Mouse (Mus musculus): ENCODE results near the gene Ttc9. TPM values are rescaled to one million over a fixed set of nuclear protein-coding genes. Genes with fewer than 3 reads are reported as not detected.

Ttc9 gene
- polyA plus RNA-seq, 1 experiment from 2014 or later, result not detected

DNA sequence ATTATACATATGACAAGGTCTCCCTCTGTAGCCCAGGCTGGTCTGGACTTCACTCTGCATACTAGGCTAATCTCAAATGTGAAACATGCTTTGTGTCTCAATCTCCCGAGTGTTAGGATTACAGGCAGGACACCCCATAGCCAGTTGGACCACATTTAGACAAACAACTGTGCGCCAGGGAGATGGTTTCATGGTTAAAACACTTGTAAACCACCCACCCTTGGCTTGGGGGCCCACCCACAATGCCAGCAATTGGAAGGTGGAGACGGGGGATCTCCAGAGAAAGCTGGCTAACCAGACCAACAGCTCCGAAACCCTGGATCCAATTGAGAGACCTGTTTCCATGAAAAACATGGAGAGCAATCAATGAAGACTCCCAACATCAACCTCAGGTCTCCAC, 3.0 kb upstream of the Ttc9 start:
- H3K4me1 ChIP-seq (ENCODE audit: insufficient read depth), result peaks cover 5% of the 10 kb centered on the region; the same call in 1 of the 2 replicates
- no peak for TF ChIP-seq CTCF (IDR thresholded peaks at IDR 0.05; ENCODE audit: low read depth)
- TF ChIP-seq EP300 (IDR thresholded peaks at IDR 0.05; ENCODE audit: low read depth), result no peak
- no peak for ATAC-seq
- H3K27me3 ChIP-seq (ENCODE audit: insufficient read depth, low read length), result peaks cover 35% of the 10 kb centered on the region
- H3K4me3 ChIP-seq (ENCODE audit: low read depth, low read length), result no peak overlapping the region
- H3K4me2 ChIP-seq (ENCODE audit: low read depth, low read length), result no peak overlapping the region
- WGBS (ENCODE audit: insufficient replicate concordance), result 70% methylated on average over 4 of the region's 4 CpGs
- H3K9ac ChIP-seq (replicated peaks), result no peak overlapping the region
- no peaks in the 10 kb centered on the region for H3K36me3 ChIP-seq (replicated peaks; ENCODE audit: insufficient read depth, low read length)
- no peak for DNase-seq
- H3K9me3 ChIP-seq (ENCODE audit: low read length), result no peaks in the 10 kb centered on the region
- H3K27ac ChIP-seq (ENCODE audit: low read depth), result no peak overlapping the region

DNA sequence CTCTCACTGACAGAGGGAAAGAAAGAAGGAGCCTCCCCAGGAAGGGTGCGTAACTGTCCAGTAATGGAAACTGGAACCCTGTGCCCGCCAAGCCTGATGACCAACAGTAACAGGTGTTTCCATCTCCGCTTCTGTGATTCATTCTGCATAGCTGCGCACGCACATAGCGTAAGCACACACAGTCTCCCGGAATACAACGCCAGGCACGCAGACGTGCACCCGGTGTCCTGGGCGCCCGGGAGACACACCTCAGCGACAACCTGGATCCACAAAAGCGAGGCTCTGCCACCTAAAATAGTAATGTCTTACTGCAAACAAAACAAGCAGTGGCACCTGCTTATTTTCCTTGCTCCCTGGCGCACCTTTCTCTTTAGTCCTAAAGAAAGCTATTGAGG, 532 bp upstream of the Ttc9 start:
- Histone ChIP-seq H3K9me3 (ENCODE audit: low read length) (no peaks in the 10 kb centered on the region), H3K4me1 (ENCODE audit: insufficient read depth) (peaks cover 5% of the 10 kb centered on the region; the same call in 1 of the 2 replicates), H3K4me2 (ENCODE audit: low read depth, low read length) (peak overlapping the region; percentile 77), H3K4me3 (ENCODE audit: low read depth, low read length) (peak overlapping the region; percentile 46), H3K9ac (replicated peaks) (no peak overlapping the region), H3K27me3 (ENCODE audit: insufficient read depth, low read length) (peaks cover 35% of the 10 kb centered on the region), H3K36me3 (replicated peaks; ENCODE audit: insufficient read depth, low read length) (no peaks in the 10 kb centered on the region), H3K27ac (ENCODE audit: low read depth) (no peak overlapping the region)
- ATAC-seq, result no peak
- TF ChIP-seq EP300 (IDR thresholded peaks at IDR 0.05; ENCODE audit: low read depth) (no peak), CTCF (IDR thresholded peaks at IDR 0.05; ENCODE audit: low read depth) (no peak)
- peak; percentile 14 for DNase-seq
- WGBS (ENCODE audit: insufficient replicate concordance), result 6% methylated on average over 16 of the region's 16 CpGs

DNA sequence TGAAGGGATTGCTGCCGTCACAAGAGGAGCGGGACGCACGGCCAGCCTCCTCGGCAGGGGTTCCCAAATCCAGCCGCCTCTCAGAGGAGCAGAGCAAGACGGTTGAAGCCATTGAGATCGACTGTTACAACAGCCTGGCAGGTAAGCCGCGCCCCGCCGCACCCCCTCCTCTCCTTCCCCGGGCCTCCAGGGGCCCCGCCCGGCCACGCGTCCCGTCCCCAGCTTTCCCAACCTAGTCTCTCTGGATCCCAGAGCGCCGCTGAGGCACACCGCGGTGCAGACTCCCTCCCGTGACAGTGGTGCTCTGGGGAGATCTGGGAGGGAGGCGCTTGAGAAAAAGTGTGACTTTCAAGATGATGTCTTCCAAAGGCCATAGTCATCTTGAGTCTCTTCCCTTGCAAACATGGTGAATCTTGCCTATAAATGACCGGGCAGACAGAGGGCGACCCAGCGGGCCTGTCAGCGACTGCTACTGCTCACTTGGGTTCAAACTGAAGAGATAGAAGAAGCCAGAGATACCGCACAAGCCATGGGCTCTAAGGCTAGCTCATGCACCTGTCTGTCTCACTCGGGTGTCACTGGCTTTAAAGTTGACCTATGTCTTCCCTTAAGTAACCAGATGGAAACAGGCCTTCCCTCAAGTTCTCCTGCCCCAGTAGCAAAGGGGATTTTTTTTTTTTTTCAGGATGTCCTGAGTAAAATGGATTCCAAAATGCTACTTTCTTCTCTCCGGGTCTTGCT, 782 bp downstream of the Ttc9 start:
- no peaks in the 10 kb centered on the region for H3K36me3 ChIP-seq (replicated peaks; ENCODE audit: insufficient read depth, low read length)
- ATAC-seq (no peak), DNase-seq (peak; percentile 15)
- H3K4me2 ChIP-seq (ENCODE audit: low read depth, low read length), result peak overlapping the region; percentile 77
- H3K9me3 ChIP-seq (ENCODE audit: low read length), result no peaks in the 10 kb centered on the region
- H3K4me1 ChIP-seq (ENCODE audit: insufficient read depth), result peaks cover 5% of the 10 kb centered on the region; the same call in 1 of the 2 replicates
- TF ChIP-seq CTCF (IDR thresholded peaks at IDR 0.05; ENCODE audit: low read depth), result no peak
- no peak for TF ChIP-seq EP300 (IDR thresholded peaks at IDR 0.05; ENCODE audit: low read depth)
- 5% methylated on average over 22 of the region's 31 CpGs for WGBS (ENCODE audit: insufficient replicate concordance)
- peak overlapping the region; percentile 46 for H3K4me3 ChIP-seq (ENCODE audit: low read depth, low read length)
- H3K9ac ChIP-seq (replicated peaks), result no peak overlapping the region
- H3K27ac ChIP-seq (ENCODE audit: low read depth), result no peak overlapping the region
- H3K27me3 ChIP-seq (ENCODE audit: insufficient read depth, low read length), result peaks cover 35% of the 10 kb centered on the region

DNA sequence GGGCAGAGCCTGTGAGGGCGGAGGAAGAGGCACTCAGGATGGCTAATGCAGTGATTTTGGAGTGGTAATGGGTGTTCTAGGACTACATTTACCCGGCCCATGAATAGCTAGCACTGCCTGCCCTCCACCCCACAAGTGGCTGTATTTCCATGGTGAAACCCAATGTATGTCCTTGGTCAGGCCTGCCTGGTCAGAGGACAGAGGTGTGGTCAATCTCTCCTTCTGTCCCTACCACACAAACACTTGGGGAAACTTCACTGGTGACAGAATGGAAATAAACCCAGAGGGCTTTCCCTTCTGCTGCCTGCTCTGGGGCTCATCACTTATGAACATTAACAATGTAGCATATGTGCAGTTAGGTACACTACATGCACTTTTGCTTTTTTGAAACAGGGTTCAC, 2.2 kb downstream of the Ttc9 start:
- Histone ChIP-seq H3K9ac (replicated peaks) (no peak overlapping the region), H3K4me1 (ENCODE audit: insufficient read depth) (peaks cover 5% of the 10 kb centered on the region; the same call in 1 of the 2 replicates), H3K9me3 (ENCODE audit: low read length) (no peaks in the 10 kb centered on the region), H3K27me3 (ENCODE audit: insufficient read depth, low read length) (peaks cover 35% of the 10 kb centered on the region), H3K27ac (ENCODE audit: low read depth) (no peak overlapping the region), H3K36me3 (replicated peaks; ENCODE audit: insufficient read depth, low read length) (no peaks in the 10 kb centered on the region), H3K4me3 (ENCODE audit: low read depth, low read length) (no peak overlapping the region), H3K4me2 (ENCODE audit: low read depth, low read length) (no peak overlapping the region)
- DNase-seq, result no peak
- TF ChIP-seq CTCF (IDR thresholded peaks at IDR 0.05; ENCODE audit: low read depth) (no peak), EP300 (IDR thresholded peaks at IDR 0.05; ENCODE audit: low read depth) (no peak)
- WGBS (ENCODE audit: insufficient replicate concordance), result 66% methylated on average over 2 of the region's 2 CpGs
- ATAC-seq, result no peak

DNA sequence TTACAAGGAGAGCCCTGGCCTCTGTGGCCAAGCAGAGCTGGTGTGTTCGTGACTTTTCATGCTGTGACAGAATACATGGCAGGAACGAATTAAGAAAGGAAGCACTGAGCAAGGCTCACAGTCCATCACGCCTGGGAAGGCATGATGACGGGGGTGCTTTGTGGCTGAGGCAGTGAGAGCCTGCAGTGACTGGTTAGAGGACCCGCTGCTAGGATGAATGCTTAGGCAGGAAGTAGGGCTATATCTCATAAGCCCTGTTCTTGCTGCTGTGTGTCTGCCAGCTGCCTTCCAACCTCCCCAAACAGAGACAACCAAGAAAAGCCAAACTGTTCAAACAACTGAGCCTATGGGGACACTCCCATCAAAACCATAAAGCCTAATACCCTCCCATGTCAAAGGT, 9.6 kb downstream of the Ttc9 start:
- H3K9ac ChIP-seq (replicated peaks), result no peak overlapping the region
- H3K9me3 ChIP-seq (ENCODE audit: low read length), result no peaks in the 10 kb centered on the region
- TF ChIP-seq EP300 (IDR thresholded peaks at IDR 0.05; ENCODE audit: low read depth) (no peak), CTCF (IDR thresholded peaks at IDR 0.05; ENCODE audit: low read depth) (no peak)
- H3K27me3 ChIP-seq (ENCODE audit: insufficient read depth, low read length), result no peaks in the 10 kb centered on the region
- H3K4me3 ChIP-seq (ENCODE audit: low read depth, low read length), result no peak overlapping the region
- 53% methylated on average over 5 of the region's 5 CpGs for WGBS (ENCODE audit: insufficient replicate concordance)
- H3K4me1 ChIP-seq (ENCODE audit: insufficient read depth), result no peaks in the 10 kb centered on the region
- no peak for DNase-seq
- H3K36me3 ChIP-seq (replicated peaks; ENCODE audit: insufficient read depth, low read length), result no peaks in the 10 kb centered on the region
- ATAC-seq, result no peak
- H3K27ac ChIP-seq (ENCODE audit: low read depth), result no peak overlapping the region
- H3K4me2 ChIP-seq (ENCODE audit: low read depth, low read length), result no peak overlapping the region

DNA sequence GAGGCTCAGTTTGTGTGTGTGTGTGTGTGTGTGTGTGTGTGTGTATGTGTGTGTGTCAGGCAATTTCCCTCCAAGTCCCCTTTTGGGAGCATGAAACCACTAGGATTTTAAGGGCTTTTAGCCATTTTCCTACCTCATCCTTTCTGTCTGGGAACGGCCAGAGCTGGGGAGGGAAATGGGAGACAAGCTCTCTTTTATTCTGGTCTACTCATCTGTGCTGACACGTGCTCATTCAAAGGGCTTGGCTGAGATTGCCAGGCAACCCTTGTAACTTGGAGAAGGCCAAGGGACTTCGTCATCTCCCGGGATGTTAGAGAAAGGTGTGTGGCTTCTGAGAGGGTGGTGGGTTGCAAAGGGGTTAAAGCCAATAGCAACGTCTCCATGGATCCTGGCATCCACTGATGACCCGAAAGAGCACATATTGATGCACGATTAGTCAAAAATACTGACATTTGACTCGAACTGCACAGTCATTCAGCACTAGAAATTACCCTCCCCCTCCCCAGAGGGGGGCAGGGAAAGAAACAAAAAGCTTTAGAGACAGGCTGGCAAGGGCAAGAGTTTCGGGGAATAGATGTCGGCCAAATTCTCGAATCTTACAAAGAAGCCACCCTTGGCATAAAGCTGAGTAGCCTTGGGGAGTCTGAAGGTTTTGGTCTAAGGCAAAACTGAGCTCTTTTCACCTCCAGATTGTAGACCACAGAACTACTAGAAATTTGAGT, 11.5 kb downstream of the Ttc9 start:
- H3K4me1 ChIP-seq (ENCODE audit: insufficient read depth), result no peaks in the 10 kb centered on the region
- H3K4me2 ChIP-seq (ENCODE audit: low read depth, low read length), result no peak overlapping the region
- H3K27me3 ChIP-seq (ENCODE audit: insufficient read depth, low read length), result no peaks in the 10 kb centered on the region
- no peaks in the 10 kb centered on the region for H3K36me3 ChIP-seq (replicated peaks; ENCODE audit: insufficient read depth, low read length)
- DNase-seq (no peak), ATAC-seq (no peak)
- WGBS (ENCODE audit: insufficient replicate concordance), result 68% methylated on average over 11 of the region's 11 CpGs
- no peak for TF ChIP-seq CTCF (IDR thresholded peaks at IDR 0.05; ENCODE audit: low read depth)
- no peak for TF ChIP-seq EP300 (IDR thresholded peaks at IDR 0.05; ENCODE audit: low read depth)
- no peaks in the 10 kb centered on the region for H3K9me3 ChIP-seq (ENCODE audit: low read length)
- H3K27ac ChIP-seq (ENCODE audit: low read depth), result no peak overlapping the region
- H3K9ac ChIP-seq (replicated peaks), result no peak overlapping the region
- H3K4me3 ChIP-seq (ENCODE audit: low read depth, low read length), result no peak overlapping the region
